8 mouse cellular contexts compared by ENCODE assay signal in the genomic region with DNA sequence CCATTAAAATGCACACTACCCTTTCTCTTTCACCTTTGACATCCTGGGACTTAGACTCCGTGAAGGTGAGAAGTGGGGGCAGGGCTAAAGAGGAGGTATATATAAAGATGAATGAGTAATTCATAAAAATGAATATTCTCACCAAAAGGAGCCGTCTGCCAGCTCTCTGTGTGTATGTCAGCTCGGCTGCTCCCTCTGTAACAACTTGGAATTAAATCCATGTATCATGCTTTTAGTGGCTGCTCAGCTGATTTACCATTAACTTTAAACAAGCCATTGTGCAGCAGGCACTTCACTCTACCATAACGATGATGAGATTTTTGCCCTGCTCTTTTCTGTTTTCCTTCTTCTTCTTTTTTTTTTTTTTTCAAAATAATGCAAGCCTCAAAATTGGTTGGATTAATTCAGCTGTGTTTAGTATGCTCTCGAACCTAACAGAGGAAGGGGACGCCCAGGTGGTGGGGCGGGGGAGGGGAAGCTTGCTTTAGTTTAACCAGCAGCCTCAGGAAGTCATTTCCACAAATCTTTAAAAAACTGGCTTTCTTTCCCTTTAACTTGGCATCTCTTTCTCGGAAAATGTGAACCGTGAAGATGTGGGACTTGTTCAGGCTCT.
DNase-seq lines count a peak whose midpoint lies in the region; ATAC-seq and TF ChIP-seq lines count a peak whose summit lies in the region.

No protein-coding gene starts in this region.

- no peak for ATAC-seq in kidney, embryonic 16.5 days (ENCODE audit: low FRiP score, low TSS enrichment)
- ATAC-seq in embryonic facial prominence, embryonic 11.5 days (replicated peaks; ENCODE audit: insufficient number of reproducible peaks, low FRiP score, low TSS enrichment, low read depth) = no peak
- peak; percentile 21; the same call in 1 of the 2 replicates for ATAC-seq in hindbrain, embryonic 15.5 days (ENCODE audit: low FRiP score, low read depth)
- ATAC-seq in midbrain, postnatal 0 days (ENCODE audit: low FRiP score) = 0 out of 2 replicates have a peak, but pooled peaks have one; percentile 29

- WGBS in kidney, embryonic 16.5 days = 11% methylated on average over 9 of the region's 9 CpGs
- WGBS in embryonic facial prominence, embryonic 11.5 days = 18% methylated on average over 9 of the region's 9 CpGs
- WGBS in hindbrain, embryonic 15.5 days = 11% methylated on average over 9 of the region's 9 CpGs
- WGBS in midbrain, postnatal 0 days = 11% methylated on average over 9 of the region's 9 CpGs

- no peaks in the 10 kb centered on the region for H3K9me3 ChIP-seq in kidney, embryonic 16.5 days (ENCODE audit: low read length)
- H3K9me3 ChIP-seq in embryonic facial prominence, embryonic 11.5 days (replicated peaks; ENCODE audit: control insufficient read depth, low read length) = no peaks in the 10 kb centered on the region
- no peaks in the 10 kb centered on the region for H3K9me3 ChIP-seq in hindbrain, embryonic 15.5 days
- H3K9me3 ChIP-seq in midbrain, postnatal 0 days (ENCODE audit: low read length) = no peaks in the 10 kb centered on the region

- no peak for TF ChIP-seq CTCF in midbrain, postnatal 0 days (IDR thresholded peaks at IDR 0.05)

- peak overlapping the region; percentile 38 for H3K4me3 ChIP-seq in kidney, embryonic 16.5 days (ENCODE audit: low read length)
- H3K4me3 ChIP-seq in embryonic facial prominence, embryonic 11.5 days (ENCODE audit: low read depth, low read length) = peak overlapping the region; percentile 21
- H3K4me3 ChIP-seq in hindbrain, embryonic 15.5 days = peak overlapping the region; percentile 10
- H3K4me3 ChIP-seq in midbrain, postnatal 0 days (ENCODE audit: low read depth, low read length) = no peak overlapping the region

- H3K9ac ChIP-seq in kidney, embryonic 16.5 days (replicated peaks; ENCODE audit: low read length) = peak overlapping the region; percentile 4
- H3K9ac ChIP-seq in embryonic facial prominence, embryonic 11.5 days (replicated peaks; ENCODE audit: low read length) = peak overlapping the region; percentile 43; the same call in 1 of the 2 replicates
- H3K9ac ChIP-seq in hindbrain, embryonic 15.5 days = peak overlapping the region; percentile 10; the same call in 1 of the 2 replicates
- H3K9ac ChIP-seq in midbrain, postnatal 0 days (replicated peaks; ENCODE audit: low read length, poor library complexity, severe bottlenecking) = no peak overlapping the region

- H3K27me3 ChIP-seq in kidney, embryonic 16.5 days (ENCODE audit: insufficient read depth, low read length) = peaks cover 13% of the 10 kb centered on the region; the same call in 1 of the 2 replicates
- H3K27me3 ChIP-seq in embryonic facial prominence, embryonic 11.5 days (ENCODE audit: control insufficient read depth, insufficient read depth, low read length) = no peaks in the 10 kb centered on the region; the same call in 1 of the 2 replicates
- H3K27me3 ChIP-seq in hindbrain, embryonic 15.5 days = no peaks in the 10 kb centered on the region
- 0 out of 2 replicates have a peak, but pooled peaks cover 6% of the 10 kb centered on the region for H3K27me3 ChIP-seq in midbrain, postnatal 0 days (ENCODE audit: insufficient read depth, low read length)

- H3K4me2 ChIP-seq in kidney, embryonic 16.5 days (replicated peaks; ENCODE audit: low read depth, low read length) = peak overlapping the region; percentile 52
- peak overlapping the region; percentile 51 for H3K4me2 ChIP-seq in embryonic facial prominence, embryonic 11.5 days (ENCODE audit: low read depth, low read length)
- H3K4me2 ChIP-seq in hindbrain, embryonic 15.5 days = peak overlapping the region; percentile 45
- peak overlapping the region; percentile 41 for H3K4me2 ChIP-seq in midbrain, postnatal 0 days (ENCODE audit: low read depth, low read length, poor library complexity, severe bottlenecking)

- H3K36me3 ChIP-seq in kidney, embryonic 16.5 days (ENCODE audit: insufficient read depth, low read length) = no peaks in the 10 kb centered on the region
- no peaks in the 10 kb centered on the region for H3K36me3 ChIP-seq in embryonic facial prominence, embryonic 11.5 days (replicated peaks; ENCODE audit: control insufficient read depth, insufficient read depth, low read depth, low read length)
- no peaks in the 10 kb centered on the region for H3K36me3 ChIP-seq in hindbrain, embryonic 15.5 days
- H3K36me3 ChIP-seq in midbrain, postnatal 0 days (ENCODE audit: insufficient read depth, low read length) = no peaks in the 10 kb centered on the region

- no peak overlapping the region for H3K27ac ChIP-seq in kidney, embryonic 16.5 days (ENCODE audit: low read length)
- no peak overlapping the region for H3K27ac ChIP-seq in embryonic facial prominence, embryonic 11.5 days (replicated peaks; ENCODE audit: low read depth, low read length)
- peak overlapping the region; percentile 76 for H3K27ac ChIP-seq in hindbrain, embryonic 15.5 days (replicated peaks)
- peak overlapping the region; percentile 62 for H3K27ac ChIP-seq in midbrain, postnatal 0 days (ENCODE audit: low read depth, low read length)

- no peak for DNase-seq in kidney, adult 18-20 months
- DNase-seq in embryonic facial prominence, embryonic 11.5 days (ENCODE audit: low spot score) = peak; percentile 36
- peak; percentile 42 for DNase-seq in midbrain, postnatal 0 days (ENCODE audit: low spot score)
- DNase-seq in spleen, postnatal 36 days (ENCODE audit: low spot score in 2 of 2) = no peak
- no peak for DNase-seq in lung, postnatal 4 days
- DNase-seq in gastrocnemius, postnatal 4 days (ENCODE audit: low spot score in 2 of 2) = no peak

- H3K4me1 ChIP-seq in kidney, embryonic 16.5 days (ENCODE audit: insufficient read depth, low read length) = peaks cover 14% of the 10 kb centered on the region
- H3K4me1 ChIP-seq in embryonic facial prominence, embryonic 11.5 days (ENCODE audit: control insufficient read depth, insufficient read depth, low read length) = peaks cover 3% of the 10 kb centered on the region; the same call in 1 of the 2 replicates
- H3K4me1 ChIP-seq in hindbrain, embryonic 15.5 days (replicated peaks) = peaks cover 46% of the 10 kb centered on the region
- H3K4me1 ChIP-seq in midbrain, postnatal 0 days (ENCODE audit: insufficient read depth, low read length) = peaks cover 4% of the 10 kb centered on the region; the same call in 1 of the 2 replicates

Comparison
In these comparisons a context has a peak if more than half of its experiments do, and no peak if none do; other contexts are left out.
1. ATAC-seq: peak in hindbrain, embryonic 15.5 days (single experiment) and midbrain, postnatal 0 days (single experiment); none in kidney, embryonic 16.5 days (single experiment) and embryonic facial prominence, embryonic 11.5 days (single experiment).
2. H3K27ac ChIP-seq: peak in hindbrain, embryonic 15.5 days (single experiment) and midbrain, postnatal 0 days (single experiment); none in kidney, embryonic 16.5 days (single experiment) and embryonic facial prominence, embryonic 11.5 days (single experiment).
3. DNase-seq: peak in embryonic facial prominence, embryonic 11.5 days (single experiment) and midbrain, postnatal 0 days (single experiment); none in kidney, adult 18-20 months (single experiment), spleen, postnatal 36 days (0 of 2), lung, postnatal 4 days (0 of 2) and gastrocnemius, postnatal 4 days (0 of 2).
4. Peak in every context shown above with its lines, with median percentiles within 50 percentile points of each other: H3K4me2 ChIP-seq.